Mouse (Mus musculus) myocyte (in vitro differentiated cells): ENCODE measurements at regions not wholly inside any gene's neighbourhood (a gene's known extent, or its start where the extent isn't known, plus 50 kb on each side); places are given as distances from the start of the nearest gene placed in this dataset.

ENCODE experiments used
- POLR2A ChIP-seq: IDR thresholded peaks from one replicate; pipeline ENCODE4 v1.6.1; 2011; ENCODE audit warnings: low read depth, mild to moderate bottlenecking, control low read depth, moderate library complexity; ENCODE audit not compliant: insufficient read length
- POLR2AphosphoS2 ChIP-seq: IDR thresholded peaks from one replicate; pipeline ENCODE4 v1.6.1; 2011; ENCODE audit warnings: low read depth, control low read depth; ENCODE audit not compliant: insufficient read length
- TCF12 ChIP-seq: IDR thresholded peaks from one replicate; pipeline ENCODE4 v1.6.1; 2011; ENCODE audit warnings: mild to moderate bottlenecking, control low read depth; ENCODE audit not compliant: poor library complexity, insufficient read depth, severe bottlenecking
- TCF3 ChIP-seq: IDR thresholded peaks from one replicate; pipeline ENCODE4 v1.6.1; 2011; ENCODE audit warnings: low read depth, control low read depth; ENCODE audit not compliant: insufficient read length

DNA sequence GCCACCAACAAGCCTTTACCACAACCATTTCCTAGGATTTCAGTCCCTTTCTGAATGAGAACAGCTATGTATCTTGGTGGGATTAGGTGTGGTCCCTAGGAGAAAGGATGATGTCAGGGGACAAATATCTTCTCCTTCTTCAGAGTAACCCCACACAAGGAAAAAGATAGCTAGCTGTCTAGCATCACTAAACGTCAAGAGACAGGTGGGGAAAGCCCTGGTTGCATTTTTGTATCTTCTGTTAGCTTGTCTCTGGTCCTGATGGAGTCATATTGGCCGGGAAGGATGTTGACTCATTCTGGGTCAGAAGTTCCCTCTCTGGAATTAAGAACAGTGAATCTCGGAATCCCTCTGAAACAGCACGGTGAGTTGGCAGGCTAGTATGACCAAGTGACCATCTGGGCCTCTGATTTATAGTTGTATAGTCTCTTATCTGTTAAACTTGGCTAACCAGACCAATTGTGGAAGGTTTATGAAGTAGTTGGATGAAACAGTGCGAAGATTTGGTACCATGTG lies 327.4 kb downstream of the Lmx1a start:
- no peak for TF ChIP-seq TCF3
- TF ChIP-seq TCF12: no peak
- TF ChIP-seq POLR2A: no peak
- TF ChIP-seq POLR2AphosphoS2: no peak
